Mouse (Mus musculus): ENCODE measurements around the gene Cplx2. TPM values are rescaled to one million over a fixed set of nuclear protein-coding genes. Genes with fewer than 3 reads are reported as not detected.

Cplx2 gene
- polyA plus RNA-seq, 1 experiment from 2014 or later = 30.8 TPM

GRCm38 (mm10) chr13:54428771-54429170 lies 57.6 kb downstream of the Cplx2 start:
- no peak for ATAC-seq
- H3K4me2 ChIP-seq (ENCODE audit: low read length) = no peak overlapping the region
- no peaks in the 10 kb centered on the region for H3K27me3 ChIP-seq (ENCODE audit: control insufficient read depth, insufficient read depth, low read depth, low read length)
- H3K4me1 ChIP-seq (ENCODE audit: control insufficient read depth, insufficient read depth, low read length) = peaks cover 4% of the 10 kb centered on the region; the same call in 1 of the 2 replicates
- no peak overlapping the region for H3K27ac ChIP-seq (ENCODE audit: low read length)
- H3K4me3 ChIP-seq (ENCODE audit: low read depth, low read length) = no peak overlapping the region
- H3K9me3 ChIP-seq (replicated peaks; ENCODE audit: control insufficient read depth, low read length, poor library complexity, severe bottlenecking) = no peaks in the 10 kb centered on the region
- 80% methylated on average over 3 of the region's 3 CpGs for WGBS
- no peaks in the 10 kb centered on the region for H3K36me3 ChIP-seq (ENCODE audit: control insufficient read depth, insufficient read depth, low read length)
- H3K9ac ChIP-seq (ENCODE audit: low read depth, low read length) = no peak overlapping the region

- no peak overlapping the region for H3K27ac ChIP-seq (ENCODE audit: low read length)
- H3K9ac ChIP-seq (ENCODE audit: low read depth, low read length) = no peak overlapping the region
- H3K36me3 ChIP-seq (ENCODE audit: control insufficient read depth, insufficient read depth, low read length) = no peaks in the 10 kb centered on the region
- no peak overlapping the region for H3K4me2 ChIP-seq (ENCODE audit: low read length)
- H3K4me3 ChIP-seq (ENCODE audit: low read depth, low read length) = no peak overlapping the region
- no peaks in the 10 kb centered on the region for H3K27me3 ChIP-seq (ENCODE audit: control insufficient read depth, insufficient read depth, low read depth, low read length)
- peaks cover 4% of the 10 kb centered on the region; the same call in 1 of the 2 replicates for H3K4me1 ChIP-seq (ENCODE audit: control insufficient read depth, insufficient read depth, low read length)
- WGBS = 75% methylated on average over 2 of the region's 2 CpGs
- ATAC-seq = no peak
- H3K9me3 ChIP-seq (replicated peaks; ENCODE audit: control insufficient read depth, low read length, poor library complexity, severe bottlenecking) = no peaks in the 10 kb centered on the region
Measured at GRCm38 (mm10) chr13:54430051-54430450, 58.9 kb downstream of the Cplx2 start.

- H3K9me3 ChIP-seq (replicated peaks; ENCODE audit: control insufficient read depth, low read length, poor library complexity, severe bottlenecking) = no peaks in the 10 kb centered on the region
- no peaks in the 10 kb centered on the region for H3K36me3 ChIP-seq (ENCODE audit: control insufficient read depth, insufficient read depth, low read length)
- WGBS = 72% methylated on average over 9 of the region's 9 CpGs
- H3K4me3 ChIP-seq (ENCODE audit: low read depth, low read length) = no peak overlapping the region
- H3K9ac ChIP-seq (ENCODE audit: low read depth, low read length) = no peak overlapping the region
- no peak for ATAC-seq
- H3K27ac ChIP-seq (ENCODE audit: low read length) = no peak overlapping the region
- H3K27me3 ChIP-seq (ENCODE audit: control insufficient read depth, insufficient read depth, low read depth, low read length) = no peaks in the 10 kb centered on the region
- H3K4me1 ChIP-seq (ENCODE audit: control insufficient read depth, insufficient read depth, low read length) = no peaks in the 10 kb centered on the region
- no peak overlapping the region for H3K4me2 ChIP-seq (ENCODE audit: low read length)
Measured at GRCm38 (mm10) chr13:54431161-54431560, 60.0 kb downstream of the Cplx2 start.

Other genes starting within 250 kb of the Cplx2 start
- gene Hrh2, start 179.2 kb upstream of the Cplx2 start, polyA plus RNA-seq (2015; fragmentation: Nextera tagmentation; extraction: Ambion mirVana) = 1.1 and 1.2 TPM in 2 replicates
- gene Thoc3, start 97.5 kb downstream of the Cplx2 start, polyA plus RNA-seq (2015; fragmentation: Nextera tagmentation; extraction: Ambion mirVana) = 107 and 110 TPM in 2 replicates
- 22.3 and 25.6 TPM in 2 replicates for gene Simc1, start 132.4 kb downstream of the Cplx2 start, polyA plus RNA-seq (2015; fragmentation: Nextera tagmentation; extraction: Ambion mirVana)
- gene 4833439L19Rik, start 194.1 kb downstream of the Cplx2 start, polyA plus RNA-seq (2015; fragmentation: Nextera tagmentation; extraction: Ambion mirVana) = 271 and 272 TPM in 2 replicates
- 114 TPM in 2 replicates for gene Arl10, start 203.7 kb downstream of the Cplx2 start, polyA plus RNA-seq (2015; fragmentation: Nextera tagmentation; extraction: Ambion mirVana)
- gene Nop16, start 218.7 kb downstream of the Cplx2 start, polyA plus RNA-seq (2015; fragmentation: Nextera tagmentation; extraction: Ambion mirVana) = 61.7 and 68.0 TPM in 2 replicates
- 225 and 240 TPM in 2 replicates for gene Higd2a, start 218.9 kb downstream of the Cplx2 start, polyA plus RNA-seq (2015; fragmentation: Nextera tagmentation; extraction: Ambion mirVana)
- 220 and 232 TPM in 2 replicates for gene Cltb, start 240.0 kb downstream of the Cplx2 start, polyA plus RNA-seq (2015; fragmentation: Nextera tagmentation; extraction: Ambion mirVana)

Measured in midbrain, embryonic 16.5 days (tissue).